Mouse (Mus musculus): ENCODE results near the gene Ltb4r1. TPM values are rescaled to one million over a fixed set of nuclear protein-coding genes. Genes with fewer than 3 reads are reported as not detected.

Gene Ltb4r1
- total RNA-seq (2021): under 1 TPM; 0.49 to 0.64 TPM
- long read RNA-seq, experiment 1: 0 reads
- long read RNA-seq, experiment 2, partial matches to known transcripts: 0 of 1 reads
- long read RNA-seq, experiment 2, other reads (novel, unspliced or antisense): 0 of 1 reads

- no peak for DNase-seq (ENCODE audit: low spot score in 2 of 2)
Measured at GRCm38 (mm10) chr14:55765696-55766095, at the start of gene Ltb4r1. Gene Ltb4r1 (plus strand): TSS chr14:55765962.

GRCm38 (mm10) chr14:55716271-55716670 is 49.5 kb upstream of the Ltb4r1 start:
- DNase-seq (ENCODE audit: low spot score in 2 of 2): no peak

DNA sequence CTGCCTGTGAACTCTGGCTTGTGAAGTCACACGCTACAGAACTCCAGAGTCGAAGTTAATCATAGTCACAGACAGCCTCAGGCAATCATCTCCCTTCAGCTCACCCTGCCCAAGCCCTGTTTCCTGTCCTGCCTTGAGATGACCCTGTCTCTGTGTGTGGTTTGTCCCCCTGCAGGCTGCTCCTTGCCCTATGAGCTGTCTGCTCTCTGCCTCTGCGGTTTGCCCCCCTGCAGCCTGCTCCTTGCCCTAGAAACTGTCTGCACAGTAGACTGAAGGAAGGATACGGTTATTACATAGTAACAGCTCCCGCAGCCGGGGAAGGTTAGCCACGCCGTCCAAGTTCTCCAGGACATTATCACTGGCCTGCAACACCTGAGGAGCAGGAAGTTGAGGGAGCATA is 48.9 kb upstream of the Ltb4r1 start:
- DNase-seq (ENCODE audit: low spot score in 2 of 2): no peak

DNA sequence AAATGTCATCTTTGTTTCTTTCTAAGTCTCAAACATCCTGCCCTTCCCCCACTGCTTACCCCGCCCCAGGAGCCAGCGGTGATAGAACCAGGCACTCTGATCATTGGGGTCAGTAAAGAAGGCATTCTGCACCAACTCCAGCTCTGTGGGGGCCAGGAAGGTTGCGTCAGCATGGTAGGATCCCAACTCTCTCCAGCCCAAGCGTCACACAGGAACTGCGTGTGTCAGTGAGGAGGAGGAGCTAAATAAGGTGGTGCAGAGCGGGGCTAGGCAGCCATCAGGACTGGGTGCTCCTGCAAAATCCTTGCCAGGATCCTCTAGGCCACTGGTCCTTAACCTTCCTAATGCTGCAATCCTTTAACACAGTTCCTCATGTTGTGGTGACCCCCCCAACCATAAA is 46.0 kb upstream of the Ltb4r1 start:
- DNase-seq (ENCODE audit: low spot score in 2 of 2): no peak

GRCm38 (mm10) chr14:55720666-55721065 is 45.1 kb upstream of the Ltb4r1 start:
- DNase-seq (ENCODE audit: low spot score in 2 of 2): no peak

- DNase-seq (ENCODE audit: low spot score in 2 of 2): no peak
Measured at GRCm38 (mm10) chr14:55721076-55721475, 44.7 kb upstream of the Ltb4r1 start.

GRCm38 (mm10) chr14:55721700-55722437 is 43.9 kb upstream of the Ltb4r1 start, which contains the start of gene Rabggta:
Gene Rabggta (minus strand): TSS chr14:55722263.
- DNase-seq (ENCODE audit: low spot score in 2 of 2): peak; percentile 80 to 92

DNA sequence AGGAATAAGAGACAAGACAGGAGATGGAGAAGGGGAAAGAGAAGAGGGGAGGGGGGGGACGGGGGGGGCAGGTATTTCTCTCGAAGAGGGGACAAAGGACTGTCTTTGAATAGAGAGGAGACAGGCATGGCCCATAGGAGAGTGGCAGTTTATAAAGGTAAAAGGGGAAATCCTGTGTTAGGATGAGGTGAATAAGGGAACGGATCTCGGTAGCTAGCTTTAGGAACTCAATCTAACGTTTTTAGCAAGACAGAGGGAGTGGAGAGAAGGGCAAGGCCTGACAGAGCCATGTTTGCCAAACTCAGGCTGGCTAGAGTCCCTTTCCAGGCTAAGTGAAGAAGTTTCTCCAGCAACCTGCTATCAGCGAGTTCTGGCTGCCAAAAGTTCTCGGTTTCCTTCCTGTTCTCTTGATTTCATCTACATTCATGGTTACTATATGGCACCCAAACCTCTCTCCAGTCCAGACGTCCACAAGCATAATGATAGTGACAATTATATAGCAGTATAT is 43.3 kb upstream of the Ltb4r1 start:
- no peak for DNase-seq (ENCODE audit: low spot score in 2 of 2)

DNA sequence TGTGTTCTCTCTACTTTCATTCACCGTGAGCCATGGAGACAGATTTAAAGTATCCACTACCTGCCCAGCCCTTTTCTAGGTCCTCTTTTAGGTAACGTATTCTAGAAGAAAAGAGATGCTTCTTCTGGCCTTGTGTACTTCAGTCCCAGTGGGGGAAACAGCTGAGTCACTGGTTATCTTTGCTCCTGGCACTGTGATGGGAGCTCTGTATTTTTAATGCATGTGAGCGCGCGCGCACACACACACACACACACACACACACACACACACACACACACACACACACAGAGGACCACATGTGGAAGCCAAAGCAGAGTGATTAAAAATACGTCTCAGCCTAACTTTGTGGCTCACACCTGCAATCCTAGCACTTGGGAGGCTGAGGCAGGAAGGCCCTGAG is 42.3 kb upstream of the Ltb4r1 start:
- DNase-seq (ENCODE audit: low spot score in 2 of 2): no peak

GRCm38 (mm10) chr14:55724411-55724871 is 41.3 kb upstream of the Ltb4r1 start:
- no peak for DNase-seq (ENCODE audit: low spot score in 2 of 2)

GRCm38 (mm10) chr14:55726261-55726660 is 39.5 kb upstream of the Ltb4r1 start:
- no peak for DNase-seq (ENCODE audit: low spot score in 2 of 2)

GRCm38 (mm10) chr14:55727889-55728685 is 37.7 kb upstream of the Ltb4r1 start:
- no peak for DNase-seq (ENCODE audit: low spot score in 2 of 2)

GRCm38 (mm10) chr14:55730116-55730515 is 35.6 kb upstream of the Ltb4r1 start:
- DNase-seq (ENCODE audit: low spot score in 2 of 2): no peak

GRCm38 (mm10) chr14:55730531-55731032 is 35.2 kb upstream of the Ltb4r1 start:
- no peak for DNase-seq (ENCODE audit: low spot score in 2 of 2)

- no peak for DNase-seq (ENCODE audit: low spot score in 2 of 2)
Measured at GRCm38 (mm10) chr14:55733889-55734288, 31.9 kb upstream of the Ltb4r1 start.

DNA sequence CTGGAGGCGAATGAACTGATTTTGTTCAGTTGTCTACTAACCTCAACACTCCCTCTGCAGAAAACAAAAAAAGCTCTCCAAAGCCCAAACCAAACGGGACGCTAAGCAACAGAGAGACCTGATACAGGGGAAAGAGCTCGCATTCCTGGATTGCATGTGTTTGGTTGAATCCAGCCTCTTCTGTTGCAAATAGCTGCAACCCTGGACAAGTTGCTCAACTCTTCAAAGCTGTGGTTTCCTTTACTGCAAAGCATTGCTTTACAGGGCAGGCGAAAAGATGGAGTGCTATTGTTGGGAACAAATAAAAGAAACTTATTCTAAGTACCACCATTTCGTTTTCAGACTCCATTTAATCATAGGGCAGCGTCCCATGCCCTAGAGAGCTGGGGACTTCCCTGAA is 30.9 kb upstream of the Ltb4r1 start:
- no peak for DNase-seq (ENCODE audit: low spot score in 2 of 2)

DNA sequence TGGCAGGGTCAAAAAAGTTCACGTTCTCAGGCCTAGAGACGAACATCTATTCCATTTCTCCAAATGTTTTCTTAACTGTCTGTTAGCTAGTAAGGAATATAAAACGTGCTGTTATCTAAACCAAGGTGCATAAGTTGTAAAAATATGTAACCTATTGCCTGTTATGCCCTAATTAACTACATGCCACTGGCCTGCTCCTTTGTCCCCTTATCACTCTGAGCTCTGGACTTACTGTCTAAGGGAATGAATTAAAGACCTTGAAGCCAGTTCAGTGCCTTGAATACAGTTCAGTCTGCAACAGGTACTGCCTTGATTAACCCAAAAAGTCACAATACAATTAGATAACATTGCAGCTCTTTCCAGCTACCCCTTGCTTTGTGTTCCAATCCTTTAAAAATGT is 30.4 kb upstream of the Ltb4r1 start:
- no peak for DNase-seq (ENCODE audit: low spot score in 2 of 2)

GRCm38 (mm10) chr14:55735758-55736157 is 30.0 kb upstream of the Ltb4r1 start:
- DNase-seq (ENCODE audit: low spot score in 2 of 2): no peak

GRCm38 (mm10) chr14:55737086-55737687 is 28.6 kb upstream of the Ltb4r1 start:
- DNase-seq (ENCODE audit: low spot score in 2 of 2): no peak

GRCm38 (mm10) chr14:55743711-55744110 is 22.1 kb upstream of the Ltb4r1 start:
- peak; percentile 83 to 87 for DNase-seq (ENCODE audit: low spot score in 2 of 2)

- peak; percentile 82 to 88 for DNase-seq (ENCODE audit: low spot score in 2 of 2)
Measured at GRCm38 (mm10) chr14:55745180-55745860, 20.4 kb upstream of the Ltb4r1 start, which contains the start of the genes Dhrs1 and Nop9. Gene Dhrs1 (minus strand): TSS chr14:55745690. Gene Nop9 (plus strand): TSS chr14:55745693.
